Mouse (Mus musculus) liver, adult 2 months (tissue): ENCODE data around the gene Rasal2.

Experiments used
- CTCF ChIP-seq: fragments of 200-500 bp; IDR thresholded peaks from 2 replicates; pipeline ENCODE4 v1.5.1; 2011; ENCODE audit warnings: low read depth, low read length, control low read depth
- POLR2A ChIP-seq: fragments of 200-500 bp; IDR thresholded peaks from 2 replicates; pipeline ENCODE4 v1.6.1; 2011; ENCODE audit warnings: low read length, control low read depth; ENCODE audit not compliant: insufficient read depth; ENCODE audit errors: extremely low read depth

- TF ChIP-seq CTCF (no peak), POLR2A (no peak)
Measured at GRCm38 (mm10) chr1:157452284-157452683, 39.9 kb upstream of the Rasal2 start.
